Mouse (Mus musculus): Measurements from ENCODE around the gene Cdk5rap3.

Cdk5rap3 gene

GRCm38 (mm10) chr11:96933562-96934276 is 17.4 kb upstream of the Cdk5rap3 start:
- DNase-seq (ENCODE audit: low spot score) = no peak

DNA sequence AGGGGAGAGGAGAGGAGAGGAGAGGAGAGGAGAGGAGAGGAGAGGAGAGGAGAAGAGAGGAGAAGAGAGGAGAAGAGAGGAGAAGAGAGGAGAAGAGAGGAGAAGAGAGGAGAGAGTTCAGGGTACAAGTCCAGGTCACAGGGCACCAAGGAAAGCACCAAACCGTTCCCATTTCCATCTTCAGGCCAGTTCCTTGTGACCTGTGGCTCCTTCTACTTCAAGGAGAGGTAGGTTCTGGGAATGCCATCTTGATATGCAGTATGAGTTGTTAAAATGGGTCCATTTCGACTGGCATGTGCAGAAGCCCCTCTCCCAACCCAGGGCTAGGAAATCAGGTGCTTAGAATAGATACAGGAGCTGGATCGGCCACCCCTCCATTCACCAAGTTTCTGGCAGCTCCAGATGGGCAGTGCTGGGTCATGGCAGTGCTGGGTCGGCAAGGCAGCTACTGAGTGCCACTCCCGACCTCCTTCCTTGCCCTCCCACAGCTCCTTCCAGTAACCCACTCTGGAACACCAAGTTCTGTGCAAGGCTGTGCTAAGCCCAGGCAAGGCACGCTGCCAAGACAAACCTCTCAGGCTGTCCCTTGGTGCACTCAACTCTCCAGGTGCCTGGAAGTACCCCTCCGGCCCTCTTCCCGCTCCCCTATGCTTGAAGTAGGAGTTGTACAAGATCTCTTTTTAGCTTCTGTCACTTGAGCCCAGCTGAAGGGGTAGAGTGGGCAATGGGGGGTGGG is 15.2 kb upstream of the Cdk5rap3 start:
- no peak for DNase-seq (ENCODE audit: low spot score)

GRCm38 (mm10) chr11:96929766-96930331 is 13.6 kb upstream of the Cdk5rap3 start:
- DNase-seq (ENCODE audit: low spot score) = no peak

- no peak for DNase-seq (ENCODE audit: low spot score)
These were observed 12.9 kb upstream of the Cdk5rap3 start for GRCm38 (mm10) chr11:96929096-96929765.

DNA sequence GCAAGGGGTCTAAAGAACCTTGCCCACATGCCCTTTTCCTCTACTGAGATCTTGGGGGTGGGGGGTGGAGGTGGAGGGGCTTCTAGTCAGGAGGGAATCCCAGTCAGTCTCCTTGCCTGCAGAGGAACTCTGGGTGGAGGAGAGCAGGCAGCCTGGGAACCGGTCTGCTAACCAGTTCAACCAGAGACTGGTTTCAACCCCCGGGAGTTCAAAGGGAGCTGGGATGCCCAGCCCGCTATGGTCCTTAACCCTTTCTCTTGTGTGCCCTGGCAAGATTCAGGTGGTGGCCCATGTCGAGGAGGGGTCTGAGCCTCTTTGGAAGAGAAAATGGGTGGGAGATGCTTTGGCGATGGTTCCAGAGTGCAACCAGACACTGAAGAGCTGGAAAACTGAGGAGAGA is 12.4 kb upstream of the Cdk5rap3 start:
- no peak for DNase-seq (ENCODE audit: low spot score)

GRCm38 (mm10) chr11:96928088-96928487 is 11.8 kb upstream of the Cdk5rap3 start, which contains the start of gene Prr15l:
TSS of gene Prr15l (plus strand) at chr11:96928104.
- DNase-seq (ENCODE audit: low spot score) = no peak

DNA sequence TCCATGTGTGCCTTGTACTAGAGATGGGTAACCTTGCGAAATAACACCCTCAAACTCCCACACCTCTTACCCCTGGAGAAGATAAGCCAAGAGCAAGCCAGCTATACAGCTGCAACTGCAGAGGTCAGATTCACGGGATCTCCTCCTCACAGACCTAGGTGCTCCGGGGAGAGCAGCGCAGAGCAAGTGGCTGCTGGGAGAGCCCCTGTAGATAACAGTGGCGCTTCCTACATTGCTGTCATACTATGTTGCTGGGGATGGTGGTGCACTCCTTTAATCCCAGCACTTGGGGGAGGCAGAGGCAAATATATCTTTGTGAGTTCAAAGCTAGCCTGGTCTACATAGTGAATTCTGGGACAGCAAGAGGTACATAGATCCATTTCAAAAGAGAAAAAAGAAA is 10.3 kb upstream of the Cdk5rap3 start:
- DNase-seq (ENCODE audit: low spot score) = no peak

GRCm38 (mm10) chr11:96925469-96926148 is 9.3 kb upstream of the Cdk5rap3 start:
- DNase-seq (ENCODE audit: low spot score) = no peak

- no peak for DNase-seq (ENCODE audit: low spot score)
These were observed 8.6 kb upstream of the Cdk5rap3 start for GRCm38 (mm10) chr11:96924861-96925260.

DNA sequence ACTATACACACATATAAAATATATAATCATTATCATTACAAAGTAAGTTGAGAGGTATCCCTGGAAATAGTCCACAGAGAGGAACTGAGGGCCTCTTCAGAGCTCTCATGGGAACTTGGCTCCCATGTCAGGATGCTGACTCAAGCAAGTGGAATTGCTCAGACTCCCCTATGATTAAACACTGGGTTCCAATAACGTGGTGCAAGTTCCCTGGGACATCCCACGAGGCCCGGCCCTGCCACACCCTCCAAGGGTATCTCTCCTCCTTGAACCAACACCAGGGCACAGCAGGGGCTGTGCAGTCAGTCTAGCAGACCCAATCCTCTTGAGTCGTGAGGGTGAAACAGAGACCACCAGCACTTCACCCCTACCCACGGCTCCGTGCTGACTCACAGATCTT is 2.7 kb upstream of the Cdk5rap3 start:
- no peak for DNase-seq (ENCODE audit: low spot score)

DNA sequence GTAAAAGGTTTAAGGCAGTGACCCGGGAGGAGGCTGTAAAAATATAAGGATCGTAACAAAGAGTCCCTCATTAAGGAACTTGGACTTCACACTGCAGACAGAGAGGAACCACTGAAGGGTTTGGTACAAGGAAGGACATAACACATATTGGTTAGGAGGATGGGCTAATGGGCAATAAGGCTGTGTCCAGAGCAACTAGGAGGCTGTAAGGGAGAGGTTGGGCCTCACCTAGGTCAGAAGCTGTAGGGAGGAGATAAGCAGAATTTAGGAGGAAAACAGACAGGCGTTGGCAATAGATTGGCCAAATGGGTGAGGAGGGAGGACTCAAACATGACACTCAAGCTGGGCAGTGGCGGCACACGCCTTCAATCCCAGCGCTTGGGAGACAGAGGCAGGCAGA is 1.1 kb upstream of the Cdk5rap3 start:
- no peak for DNase-seq (ENCODE audit: low spot score)

DNA sequence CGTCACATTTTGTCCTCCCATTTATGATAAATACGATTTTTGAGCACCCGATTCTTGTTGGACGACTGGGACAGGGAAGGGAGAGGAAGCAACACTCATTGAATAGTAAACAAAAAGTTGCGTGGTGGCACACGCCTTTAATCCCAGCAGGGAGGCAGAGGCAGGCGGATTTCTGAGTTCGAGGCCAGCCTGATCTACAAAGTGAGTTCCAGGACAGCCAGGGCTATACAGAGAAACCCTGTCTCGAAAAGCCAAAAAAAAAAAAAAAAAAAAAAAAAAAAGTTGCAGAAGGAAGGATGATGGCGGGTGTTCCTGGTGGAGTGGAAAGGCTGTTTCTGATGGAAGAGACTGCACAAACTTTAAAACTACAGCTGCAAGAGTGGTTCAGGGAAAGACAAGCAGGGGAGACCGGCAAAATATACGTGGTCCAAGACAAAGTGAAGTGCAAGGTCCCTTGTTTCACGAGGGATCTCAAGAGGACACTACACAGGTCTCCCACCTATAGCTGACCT is 645 bp upstream of the Cdk5rap3 start:
- no peak for DNase-seq (ENCODE audit: low spot score)

DNA sequence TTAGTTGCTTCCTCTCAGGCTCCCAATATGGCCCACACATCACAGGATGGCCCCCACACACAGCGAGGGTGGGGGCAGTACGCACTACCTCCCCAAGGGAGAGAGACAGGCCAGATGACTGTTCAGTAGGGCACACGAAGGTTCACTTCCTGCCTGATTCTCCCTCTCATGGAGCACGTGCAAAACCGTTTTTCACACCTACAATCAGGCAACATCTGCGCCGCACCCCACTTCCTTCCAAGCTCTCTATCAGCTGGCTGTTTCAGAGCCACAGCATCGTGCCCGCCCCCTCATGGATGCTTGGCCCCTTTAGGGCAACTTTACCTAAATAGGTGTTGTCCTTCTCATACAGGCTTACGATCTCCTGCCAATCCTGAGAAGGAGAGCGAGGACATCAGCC is 3.6 kb downstream of the Cdk5rap3 start:
- DNase-seq (ENCODE audit: low spot score) = no peak

GRCm38 (mm10) chr11:96910003-96910402 is 6.3 kb downstream of the Cdk5rap3 start:
- DNase-seq (ENCODE audit: low spot score) = peak; percentile 54

- no peak for DNase-seq (ENCODE audit: low spot score)
These were observed 7.7 kb downstream of the Cdk5rap3 start for GRCm38 (mm10) chr11:96908594-96908993.

DNA sequence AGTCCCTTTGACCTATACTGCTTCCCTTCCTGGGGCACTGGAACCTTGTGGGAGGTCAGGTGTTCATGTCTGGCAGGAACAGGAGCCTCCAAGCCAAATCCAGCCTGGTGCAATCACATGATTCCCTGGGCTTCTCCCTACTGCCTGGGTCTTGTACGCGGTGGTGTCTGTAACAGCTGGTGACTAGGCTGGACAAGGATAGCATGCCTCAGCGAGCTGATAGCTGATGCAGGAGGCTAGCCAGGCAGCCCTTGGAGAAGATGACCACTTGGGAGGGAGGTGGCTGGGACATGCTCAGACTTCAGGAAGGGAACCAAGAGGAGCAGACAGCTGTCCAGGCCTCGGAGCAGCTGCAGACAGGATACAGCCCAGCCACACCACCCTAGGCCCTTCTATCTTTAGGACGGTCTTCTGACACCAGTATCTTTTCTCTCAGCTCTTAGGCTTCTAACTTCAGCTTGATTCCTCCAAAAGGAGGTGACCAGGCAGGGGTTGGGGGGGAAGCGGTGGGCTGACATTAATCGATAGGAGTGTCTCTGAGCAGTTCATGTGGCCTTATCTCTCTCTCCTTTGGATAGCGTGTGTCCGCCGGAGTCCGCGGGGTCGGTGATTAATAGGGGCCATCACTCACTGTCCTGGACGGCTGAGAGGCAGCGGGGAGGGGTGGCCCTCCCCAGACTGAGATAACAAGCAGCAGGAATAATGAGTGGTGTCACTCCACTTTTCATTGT is 9.7 kb downstream of the Cdk5rap3 start:
- no peak for DNase-seq (ENCODE audit: low spot score)

GRCm38 (mm10) chr11:96902639-96903635 is 13.4 kb downstream of the Cdk5rap3 start:
- no peak for DNase-seq (ENCODE audit: low spot score)

DNA sequence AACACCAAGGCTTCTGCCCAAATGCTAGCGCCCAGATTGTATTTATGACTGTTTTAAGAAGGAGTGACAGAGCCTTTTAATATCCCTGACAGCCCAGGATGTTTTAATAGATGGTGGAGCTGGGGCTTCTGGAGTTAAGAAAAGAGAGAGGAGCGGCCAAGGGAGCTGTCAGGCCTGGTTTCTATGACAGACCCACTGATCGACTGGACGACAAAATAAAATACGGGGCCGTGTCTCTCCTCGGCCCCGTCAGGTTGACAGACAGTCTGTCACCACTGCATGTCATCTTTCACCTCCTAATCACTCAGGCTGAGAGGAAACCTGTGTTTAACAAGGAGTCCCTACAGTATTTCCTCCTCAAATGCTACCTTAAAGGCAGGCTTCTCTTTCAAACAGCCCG is 15.0 kb downstream of the Cdk5rap3 start:
- no peak for DNase-seq (ENCODE audit: low spot score)

DNA sequence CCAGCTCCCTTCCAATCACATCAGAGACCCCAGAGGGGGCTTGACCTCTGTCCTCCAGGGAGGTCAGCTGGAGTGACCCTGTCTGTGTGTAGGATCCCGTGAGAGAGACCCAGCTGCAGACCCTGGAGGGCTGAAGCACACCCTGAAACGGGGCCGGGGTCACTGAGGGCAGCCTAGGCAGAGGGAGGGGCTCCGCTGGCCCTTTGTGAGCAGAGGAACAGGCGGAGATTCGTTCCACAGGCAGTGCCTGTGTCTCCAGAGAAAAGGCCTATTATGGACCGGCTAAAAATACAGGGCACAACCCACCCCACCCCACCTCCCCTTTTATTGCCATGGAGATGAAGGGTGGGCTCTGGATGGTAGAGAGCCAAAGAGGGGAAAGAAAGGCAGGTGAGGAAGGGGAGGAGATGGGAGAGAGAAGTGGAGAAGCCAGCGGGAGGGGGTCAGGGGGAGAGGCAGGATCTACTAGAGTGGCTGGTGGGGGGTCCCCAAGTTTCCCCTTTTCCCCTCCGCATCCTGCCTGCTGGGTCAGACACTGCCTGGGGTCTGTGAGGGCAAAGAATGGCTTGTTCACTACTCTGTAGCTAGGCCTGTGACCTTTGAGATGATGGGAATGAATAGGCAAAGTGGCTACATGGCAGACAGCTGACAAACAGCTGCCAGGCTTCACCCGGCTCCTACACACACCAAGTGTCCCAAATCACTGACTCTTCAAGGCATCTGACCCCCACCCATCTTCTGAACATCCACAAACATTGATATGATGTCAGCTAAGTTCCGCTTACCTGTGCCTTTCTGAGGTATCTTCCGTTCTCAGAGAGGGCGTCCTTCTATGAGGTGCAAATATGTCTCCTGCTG is 16.6 kb downstream of the Cdk5rap3 start:
- no peak for DNase-seq (ENCODE audit: low spot score)

All from ovary, postnatal 10 days (tissue).